ENCODE assay signal across 24 mouse cellular contexts in genomic region chr3:31071804-31072203, GRCm38 (mm10).
"Had no signal": no experiment of that assay in that cellular context is flagged by ENCODE, and none has a peak within 500 bp of the region (broad histone marks: within the 10 kb centered on the region; RNA-seq: fewer than 3 reads in every experiment).

No protein-coding gene starts in this region.

- H3K27ac ChIP-seq: heart, adult 2 months; heart, embryonic 13.5 days; heart, embryonic 15.5 days; hindbrain, embryonic 13.5 days; hindbrain, embryonic 15.5 days; intestine, embryonic 15.5 days; layer of hippocampus, adult 2 months; left cerebral cortex, adult 2 months; liver, embryonic 13.5 days had no signal

- H3K27me3 ChIP-seq: heart, embryonic 13.5 days; heart, embryonic 15.5 days; hindbrain, embryonic 13.5 days; hindbrain, embryonic 15.5 days; intestine, embryonic 15.5 days; liver, embryonic 13.5 days had no signal

- ATAC-seq: inflammation-experienced regulatory T-cells, adult 6 months; intestine, embryonic 15.5 days; intestine, postnatal 0 days had no signal

- H3K9me3 ChIP-seq: heart, embryonic 15.5 days; hindbrain, embryonic 13.5 days; hindbrain, embryonic 15.5 days; intestine, embryonic 15.5 days; liver, embryonic 13.5 days had no signal

- H3K4me2 ChIP-seq: heart, embryonic 11.5 days; heart, embryonic 13.5 days; heart, embryonic 15.5 days; hindbrain, embryonic 13.5 days; hindbrain, embryonic 15.5 days; intestine, embryonic 15.5 days; liver, embryonic 11.5 days; liver, embryonic 13.5 days had no signal

- H3K36me3 ChIP-seq: heart, embryonic 13.5 days; heart, embryonic 15.5 days; hindbrain, embryonic 13.5 days; hindbrain, embryonic 15.5 days; intestine, embryonic 15.5 days; liver, embryonic 13.5 days had no signal

- H3K9ac ChIP-seq: heart, embryonic 13.5 days; heart, embryonic 15.5 days; hindbrain, embryonic 13.5 days; hindbrain, embryonic 15.5 days; intestine, embryonic 15.5 days; liver, embryonic 13.5 days had no signal

- H3K4me1 ChIP-seq: heart, embryonic 13.5 days; heart, embryonic 15.5 days; hindbrain, embryonic 13.5 days; hindbrain, embryonic 15.5 days had no signal

- H3K4me3 ChIP-seq: heart, adult 2 months; heart, embryonic 13.5 days; heart, embryonic 15.5 days; hindbrain, embryonic 13.5 days; hindbrain, embryonic 15.5 days; intestine, embryonic 15.5 days; layer of hippocampus, adult 2 months; left cerebral cortex, adult 2 months; liver, embryonic 13.5 days had no signal

- DNase-seq: gastrocnemius, postnatal 14 days; gastrocnemius, postnatal 36 days; heart, adult 11 months; heart, adult 2 months; heart, postnatal 14 days; heart, postnatal 36 days; kidney, adult 18-20 months; kidney, adult 8-10 months; kidney, postnatal 10 days; kidney, postnatal 25 days; kidney, postnatal 4 days; liver; liver, embryonic 13.5 days had no signal
